Mouse (Mus musculus) ES-Bruce4 (cell line): ENCODE results near the gene Olfr465-ps1. TPM values are rescaled to one million over a fixed set of nuclear protein-coding genes. Genes with fewer than 3 reads are reported as not detected.

Experiments
- H3K27ac ChIP-seq: 2 replicates; pipeline ENCODE4 v1.5.1; 2012; ENCODE audit warnings: low read length, inconsistent platforms; ENCODE audit not compliant: insufficient read depth
- H3K27me3 ChIP-seq: 2 replicates; pipeline ENCODE4 v1.6.1; 2012; ENCODE audit warnings: mild to moderate bottlenecking, low read length, inconsistent platforms; ENCODE audit not compliant: control insufficient read depth, poor library complexity, insufficient read depth, severe bottlenecking
- H3K36me3 ChIP-seq: 2 replicates; pipeline ENCODE4 v1.6.1; 2012; ENCODE audit warnings: inconsistent platforms, mild to moderate bottlenecking, low read length, moderate library complexity; ENCODE audit not compliant: control insufficient read depth, poor library complexity, insufficient read depth, severe bottlenecking
- H3K4me1 ChIP-seq: one replicate; pipeline ENCODE4 v1.8.1; 2011; ENCODE audit warnings: low read length; ENCODE audit not compliant: control insufficient read depth, insufficient read depth
- H3K4me3 ChIP-seq: 2 replicates; pipeline ENCODE4 v1.5.1; 2011; ENCODE audit warnings: low read depth, mild to moderate bottlenecking, low read length
- H3K9ac ChIP-seq: 2 replicates; pipeline ENCODE4 v1.6.1; 2012; ENCODE audit warnings: low read depth, mild to moderate bottlenecking, inconsistent platforms; ENCODE audit not compliant: poor library complexity, severe bottlenecking
- H3K9me3 ChIP-seq: replicated peaks from 2 replicates; pipeline ENCODE4 v1.6.1; 2012; ENCODE audit warnings: mild to moderate bottlenecking, low read length, inconsistent platforms; ENCODE audit not compliant: control insufficient read depth, poor library complexity, insufficient read depth, severe bottlenecking
- CTCF ChIP-seq: IDR thresholded peaks from one replicate; pipeline ENCODE4 v1.8.1; 2011; ENCODE audit warnings: low read depth, low read length
- EP300 ChIP-seq: IDR thresholded peaks from 2 replicates; pipeline ENCODE4 v1.6.1; 2011; ENCODE audit warnings: low read depth, low read length; ENCODE audit not compliant: insufficient read depth
- POLR2A ChIP-seq: IDR thresholded peaks from one replicate; pipeline ENCODE4 v1.8.1; 2011; ENCODE audit warnings: low read length; ENCODE audit not compliant: insufficient read depth
- polyA plus RNA-seq: library from polyadenylated mRNA; stranded (reverse); fragments of >200 nt; gene quantifications from 2 replicates; pipeline ENCODE4 v1.2.4, GENCODE M21; 2011; ENCODE audit warnings: low read depth; ENCODE audit not compliant: missing spikeins, insufficient read depth, insufficient read length

Olfr465-ps1 gene
- not detected in 2 replicates for polyA plus RNA-seq

GRCm38 (mm10) chr13:65137789-65138188 is at the start of gene Olfr465-ps1:
Gene Olfr465-ps1, plus strand, starts transcription at chr13:65138089.
- no peak for TF ChIP-seq CTCF
- no peak for TF ChIP-seq EP300
- TF ChIP-seq POLR2A, result no peak
- Histone ChIP-seq H3K27ac (no peak within 1 kb of the TSS), H3K36me3 (no peaks in the 10 kb centered on the region), H3K4me3 (no peak within 1 kb of the TSS), H3K9ac (no peak within 1 kb of the TSS), H3K4me1 (no peaks in the 10 kb centered on the region), H3K9me3 (no peaks in the 10 kb centered on the region), H3K27me3 (no peaks in the 10 kb centered on the region)

GRCm38 (mm10) chr13:65095923-65096322 is 42.0 kb upstream of the Olfr465-ps1 start:
- Histone ChIP-seq H3K27me3 (no peaks in the 10 kb centered on the region), H3K36me3 (no peaks in the 10 kb centered on the region), H3K9ac (no peak overlapping the region), H3K27ac (no peak overlapping the region), H3K9me3 (no peaks in the 10 kb centered on the region), H3K4me3 (no peak overlapping the region), H3K4me1 (no peaks in the 10 kb centered on the region)
- TF ChIP-seq POLR2A, result no peak
- TF ChIP-seq CTCF, result no peak
- no peak for TF ChIP-seq EP300

- H3K27ac ChIP-seq, result no peak overlapping the region
- no peaks in the 10 kb centered on the region for H3K9me3 ChIP-seq
- H3K36me3 ChIP-seq, result no peaks in the 10 kb centered on the region
- H3K27me3 ChIP-seq, result no peaks in the 10 kb centered on the region
- H3K4me3 ChIP-seq, result no peak overlapping the region
- no peak overlapping the region for H3K9ac ChIP-seq
- TF ChIP-seq POLR2A, result no peak
- no peak for TF ChIP-seq CTCF
- no peak for TF ChIP-seq EP300
- no peaks in the 10 kb centered on the region for H3K4me1 ChIP-seq
Measured at GRCm38 (mm10) chr13:65097018-65097417, 40.9 kb upstream of the Olfr465-ps1 start.

- H3K27me3 ChIP-seq, result no peaks in the 10 kb centered on the region
- no peaks in the 10 kb centered on the region for H3K9me3 ChIP-seq
- H3K9ac ChIP-seq, result no peak overlapping the region
- H3K4me1 ChIP-seq, result no peaks in the 10 kb centered on the region
- H3K36me3 ChIP-seq, result no peaks in the 10 kb centered on the region
- no peak overlapping the region for H3K27ac ChIP-seq
- TF ChIP-seq POLR2A (no peak), CTCF (no peak), EP300 (no peak)
- H3K4me3 ChIP-seq, result no peak overlapping the region
Measured at GRCm38 (mm10) chr13:65100678-65101077, 37.2 kb upstream of the Olfr465-ps1 start.

- Histone ChIP-seq H3K4me3 (no peak overlapping the region), H3K4me1 (no peaks in the 10 kb centered on the region), H3K27me3 (no peaks in the 10 kb centered on the region), H3K9ac (no peak overlapping the region), H3K36me3 (no peaks in the 10 kb centered on the region), H3K27ac (no peak overlapping the region), H3K9me3 (no peaks in the 10 kb centered on the region)
- TF ChIP-seq CTCF, result no peak
- TF ChIP-seq POLR2A, result no peak
- TF ChIP-seq EP300, result no peak
Measured at GRCm38 (mm10) chr13:65101232-65101631, 36.7 kb upstream of the Olfr465-ps1 start.

GRCm38 (mm10) chr13:65111961-65112360 is 25.9 kb upstream of the Olfr465-ps1 start:
- H3K4me1 ChIP-seq, result no peaks in the 10 kb centered on the region
- TF ChIP-seq EP300, result no peak
- TF ChIP-seq POLR2A, result no peak
- TF ChIP-seq CTCF, result no peak
- H3K9ac ChIP-seq, result peak overlapping the region; percentile 74
- no peaks in the 10 kb centered on the region for H3K36me3 ChIP-seq
- H3K27me3 ChIP-seq, result no peaks in the 10 kb centered on the region
- peak overlapping the region; percentile 84 for H3K4me3 ChIP-seq
- no peak overlapping the region for H3K27ac ChIP-seq
- H3K9me3 ChIP-seq, result no peaks in the 10 kb centered on the region
